Mouse (Mus musculus): Measurements from ENCODE around the gene Idi2.
"Not testable (repeated sequence)": the region's sequence is repeated elsewhere in the genome, so short reads cannot be mapped to it uniquely, and the experiment has no call there.

GRCm38 (mm10) chr13:8961128-8961888, 8.6 kb downstream of the Idi2 start:
- not testable (repeated sequence) for TF ChIP-seq CTCF (IDR thresholded peaks at IDR 0.05; ENCODE audit: low read depth, low read length); POLR2A (IDR thresholded peaks at IDR 0.05; ENCODE audit: extremely low read depth, insufficient read depth, low read length)

All from liver, adult 2 months (tissue).